Mouse (Mus musculus) megakaryocyte, embryonic 14.5 days (primary cell): ENCODE results near the gene Btn1a1. TPM values are rescaled to one million over a fixed set of nuclear protein-coding genes. Genes with fewer than 3 reads are reported as not detected.

Experiments used
- H3K27me3 ChIP-seq: replicated peaks from 2 replicates; pipeline ENCODE3; 2012; ENCODE audit warnings: inconsistent platforms
- H3K36me3 ChIP-seq: replicated peaks from 2 replicates; pipeline ENCODE3; 2012; ENCODE audit warnings: low read length, inconsistent platforms, mixed read lengths
- H3K4me1 ChIP-seq: 2 replicates; pipeline ENCODE4 v1.6.1; 2012; ENCODE audit warnings: inconsistent platforms
- H3K4me3 ChIP-seq: replicated peaks from 2 replicates; pipeline ENCODE3; 2012; ENCODE audit warnings: moderate library complexity, mild to moderate bottlenecking, inconsistent platforms
- H3K9me3 ChIP-seq: 2 replicates; pipeline ENCODE4 v1.6.1; 2012; ENCODE audit warnings: inconsistent platforms
- FLI1 ChIP-seq: IDR thresholded peaks from 2 replicates; pipeline ENCODE4 v1.6.1; 2012; ENCODE audit warnings: low read length, inconsistent platforms, mixed read lengths
- GATA1 ChIP-seq: IDR thresholded peaks from 3 replicates; pipeline ENCODE4 v1.6.1; 2012; ENCODE audit warnings: mixed read lengths, low read length, inconsistent platforms, borderline replicate concordance
- polyA plus RNA-seq: library from polyadenylated mRNA; stranded (reverse); fragments of >175 nt; gene quantifications from 2 replicates; pipeline ENCODE4 v1.2.3, GENCODE M21; 2012; ENCODE audit warnings: low replicate concordance; ENCODE audit not compliant: insufficient read depth

Btn1a1 gene
- polyA plus RNA-seq, 1 experiment, result not detected

GRCm38 (mm10) chr13:23462669-23463068 lies 3.0 kb downstream of the Btn1a1 start:
- H3K9me3 ChIP-seq, result no peaks in the 10 kb centered on the region
- TF ChIP-seq GATA1 (no peak), FLI1 (no peak)
- H3K27me3 ChIP-seq, result peaks cover 14% of the 10 kb centered on the region
- H3K36me3 ChIP-seq, result no peaks in the 10 kb centered on the region
- peaks cover 52% of the 10 kb centered on the region for H3K4me1 ChIP-seq
- no peak overlapping the region for H3K4me3 ChIP-seq

GRCm38 (mm10) chr13:23462063-23462462 lies 3.6 kb downstream of the Btn1a1 start:
- peaks cover 52% of the 10 kb centered on the region for H3K4me1 ChIP-seq
- TF ChIP-seq GATA1 (no peak), FLI1 (no peak)
- no peaks in the 10 kb centered on the region for H3K36me3 ChIP-seq
- no peak overlapping the region for H3K4me3 ChIP-seq
- H3K27me3 ChIP-seq, result peaks cover 15% of the 10 kb centered on the region
- H3K9me3 ChIP-seq, result no peaks in the 10 kb centered on the region

GRCm38 (mm10) chr13:23459264-23459846 lies 6.3 kb downstream of the Btn1a1 start:
- peaks cover 17% of the 10 kb centered on the region for H3K27me3 ChIP-seq
- no peaks in the 10 kb centered on the region for H3K9me3 ChIP-seq
- TF ChIP-seq GATA1, result no peak
- no peak for TF ChIP-seq FLI1
- peak overlapping the region; percentile 15 for H3K4me3 ChIP-seq
- H3K4me1 ChIP-seq, result peaks cover 31% of the 10 kb centered on the region
- H3K36me3 ChIP-seq, result no peaks in the 10 kb centered on the region

GRCm38 (mm10) chr13:23453926-23454325 lies 11.8 kb downstream of the Btn1a1 start:
- Histone ChIP-seq H3K27me3 (peaks cover 11% of the 10 kb centered on the region), H3K9me3 (no peaks in the 10 kb centered on the region), H3K4me3 (peak overlapping the region; percentile 94), H3K36me3 (no peaks in the 10 kb centered on the region), H3K4me1 (peaks cover 17% of the 10 kb centered on the region)
- no peak for TF ChIP-seq FLI1
- TF ChIP-seq GATA1, result no peak

- no peaks in the 10 kb centered on the region for H3K9me3 ChIP-seq
- no peak for TF ChIP-seq GATA1
- peak; percentile 19; the same call in 1 of the 2 replicates for TF ChIP-seq FLI1
- H3K4me3 ChIP-seq, result peak overlapping the region; percentile 94
- peaks cover 17% of the 10 kb centered on the region for H3K4me1 ChIP-seq
- H3K27me3 ChIP-seq, result peaks cover 9% of the 10 kb centered on the region
- no peaks in the 10 kb centered on the region for H3K36me3 ChIP-seq
Measured at GRCm38 (mm10) chr13:23453362-23453862, 12.3 kb downstream of the Btn1a1 start.

- no peak for TF ChIP-seq FLI1
- TF ChIP-seq GATA1, result no peak
- Histone ChIP-seq H3K27me3 (no peaks in the 10 kb centered on the region), H3K36me3 (no peaks in the 10 kb centered on the region), H3K9me3 (no peaks in the 10 kb centered on the region), H3K4me1 (peaks cover 26% of the 10 kb centered on the region), H3K4me3 (peak overlapping the region; percentile 92)
Measured at GRCm38 (mm10) chr13:23450398-23450797, 15.3 kb downstream of the Btn1a1 start.

- Histone ChIP-seq H3K4me3 (peak overlapping the region; percentile 92), H3K36me3 (no peaks in the 10 kb centered on the region), H3K9me3 (no peaks in the 10 kb centered on the region), H3K4me1 (peaks cover 33% of the 10 kb centered on the region), H3K27me3 (no peaks in the 10 kb centered on the region)
- TF ChIP-seq FLI1, result no peak
- TF ChIP-seq GATA1, result no peak
Measured at GRCm38 (mm10) chr13:23449235-23450095, 16.2 kb downstream of the Btn1a1 start.

- peaks cover 40% of the 10 kb centered on the region for H3K4me1 ChIP-seq
- no peaks in the 10 kb centered on the region for H3K9me3 ChIP-seq
- no peaks in the 10 kb centered on the region for H3K36me3 ChIP-seq
- H3K4me3 ChIP-seq, result peak overlapping the region; percentile 92
- no peaks in the 10 kb centered on the region for H3K27me3 ChIP-seq
- no peak for TF ChIP-seq FLI1
- TF ChIP-seq GATA1, result no peak
Measured at GRCm38 (mm10) chr13:23448758-23449157, 16.9 kb downstream of the Btn1a1 start.

- Histone ChIP-seq H3K4me3 (peak overlapping the region; percentile 94), H3K27me3 (no peaks in the 10 kb centered on the region), H3K36me3 (no peaks in the 10 kb centered on the region), H3K4me1 (peaks cover 45% of the 10 kb centered on the region), H3K9me3 (no peaks in the 10 kb centered on the region)
- no peak for TF ChIP-seq GATA1
- TF ChIP-seq FLI1, result no peak
Measured at GRCm38 (mm10) chr13:23446498-23446952, 19.2 kb downstream of the Btn1a1 start.
